Mouse (Mus musculus) embryonic fibroblast, embryonic 13.5 days (primary cell): ENCODE measurements at regions not wholly inside any gene's neighbourhood (a gene's known extent, or its start where the extent isn't known, plus 50 kb on each side); places are given as distances from the start of the nearest gene placed in this dataset.
A peak's percentile ranks its signal among the peaks of the same experiment; 100 is the strongest.
"Not testable (repeated sequence)": the region's sequence is repeated elsewhere in the genome, so short reads cannot be mapped to it uniquely, and the experiment has no call there.

Source experiments
- H3K27ac ChIP-seq: 2 replicates; pipeline ENCODE4 v1.5.1; 2012; ENCODE audit warnings: low read length, control low read depth, inconsistent platforms; ENCODE audit not compliant: insufficient read depth
- H3K4me1 ChIP-seq: 2 replicates; pipeline ENCODE4 v1.6.1; 2011; ENCODE audit warnings: low read length; ENCODE audit not compliant: control insufficient read depth, insufficient read depth
- H3K4me3 ChIP-seq: 2 replicates; pipeline ENCODE4 v1.5.1; 2011; ENCODE audit warnings: mild to moderate bottlenecking, control low read depth, low read length; ENCODE audit not compliant: insufficient read depth
- CTCF ChIP-seq: IDR thresholded peaks from 2 replicates; pipeline ENCODE4 v1.5.1; 2011; ENCODE audit warnings: mild to moderate bottlenecking, control low read depth, low read length, moderate library complexity, borderline replicate concordance; ENCODE audit not compliant: insufficient read depth
- POLR2A ChIP-seq: IDR thresholded peaks from 2 replicates; pipeline ENCODE4 v1.6.1; 2011; ENCODE audit warnings: low read depth, mild to moderate bottlenecking, control low read depth, low read length, moderate library complexity

DNA sequence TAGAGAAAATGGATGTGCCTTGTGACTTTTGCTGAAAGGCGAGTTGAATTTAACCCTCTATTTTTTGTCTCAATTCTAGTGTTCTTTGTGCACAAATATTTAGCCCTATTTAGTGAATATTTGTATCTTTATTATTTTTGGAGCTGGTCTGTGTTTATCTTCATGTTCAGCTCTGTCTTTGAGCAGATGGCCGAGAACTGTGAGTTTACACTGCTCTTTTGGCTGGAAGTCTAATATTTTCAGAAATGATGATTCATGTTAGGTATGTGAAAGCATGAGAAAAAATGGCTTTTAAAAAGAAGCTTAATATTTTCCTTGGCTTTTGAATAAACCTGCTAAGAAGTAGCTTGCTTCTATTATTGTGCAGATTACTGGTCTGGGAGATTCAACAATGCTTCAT, 505.4 kb downstream of the Sema5a start:
- Histone ChIP-seq H3K27ac (no peak overlapping the region), H3K4me3 (no peak overlapping the region), H3K4me1 (no peaks in the 10 kb centered on the region)
- TF ChIP-seq POLR2A (no peak), CTCF (no peak)

- no peak overlapping the region for H3K27ac ChIP-seq
- no peak overlapping the region for H3K4me3 ChIP-seq
- no peak for TF ChIP-seq CTCF
- TF ChIP-seq POLR2A = no peak
- no peaks in the 10 kb centered on the region for H3K4me1 ChIP-seq
Measured at GRCm38 (mm10) chr15:32751991-32752390, 507.4 kb downstream of the Sema5a start.

GRCm38 (mm10) chr15:32760141-32760540, 515.5 kb downstream of the Sema5a start:
- TF ChIP-seq CTCF = no peak
- no peak for TF ChIP-seq POLR2A
- Histone ChIP-seq H3K27ac (no peak overlapping the region), H3K4me1 (no peaks in the 10 kb centered on the region), H3K4me3 (no peak overlapping the region)

DNA sequence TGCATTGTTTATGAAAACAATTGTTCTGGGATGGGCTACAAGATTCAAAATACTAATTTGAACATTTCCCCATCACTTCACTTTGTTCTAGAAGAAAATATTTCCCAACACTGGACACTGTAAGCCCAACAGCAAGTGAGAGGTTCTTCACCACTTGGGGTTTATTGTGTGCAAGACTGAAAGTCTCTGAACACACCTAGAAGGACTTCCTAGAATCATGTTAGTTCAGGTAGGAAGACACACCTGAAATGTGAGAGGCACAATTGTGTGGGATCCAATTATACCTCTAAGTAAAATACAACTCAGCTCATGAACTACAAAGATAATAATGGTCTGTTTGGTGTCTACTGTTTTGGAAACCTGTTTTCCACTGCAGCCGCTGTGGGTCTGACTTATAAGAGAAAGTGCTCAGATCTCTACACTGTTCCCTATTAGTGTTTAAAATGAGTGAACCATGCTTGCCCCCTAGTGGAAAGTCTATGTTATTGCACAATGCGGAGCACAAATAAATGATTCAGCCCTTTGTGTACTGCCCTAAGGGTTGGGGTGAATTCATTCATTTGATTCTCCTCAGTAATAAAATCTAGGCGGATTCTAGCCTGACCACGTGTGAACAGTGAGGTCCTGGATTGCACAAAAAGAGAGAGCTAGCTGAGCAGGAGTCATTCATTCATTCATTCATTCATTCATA, 521.5 kb downstream of the Sema5a start:
- no peaks in the 10 kb centered on the region for H3K4me1 ChIP-seq
- no peak overlapping the region for H3K27ac ChIP-seq
- H3K4me3 ChIP-seq = no peak overlapping the region
- TF ChIP-seq CTCF (no peak), POLR2A (no peak)

GRCm38 (mm10) chr15:32766746-32767471, 522.3 kb downstream of the Sema5a start:
- H3K4me3 ChIP-seq = no peak overlapping the region
- TF ChIP-seq CTCF (no peak), POLR2A (no peak)

DNA sequence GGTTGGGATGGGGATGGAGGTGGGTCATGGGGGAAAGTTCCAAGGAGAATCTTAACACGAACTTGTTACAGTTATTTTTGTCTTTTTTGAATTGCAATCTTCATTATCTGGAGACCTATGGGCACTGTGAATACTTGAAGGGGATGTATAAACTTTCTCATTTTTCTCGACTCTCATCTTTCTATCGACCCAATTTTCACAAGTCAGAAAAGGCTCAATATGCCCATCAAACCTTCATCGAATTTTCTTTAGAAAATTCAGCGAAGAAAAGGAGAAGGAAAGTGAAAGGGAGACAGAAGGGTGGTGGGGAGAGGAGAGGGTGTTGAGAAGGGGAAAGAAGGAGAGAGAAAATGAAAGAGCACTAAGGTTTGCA, 533.6 kb downstream of the Sema5a start:
- H3K27ac ChIP-seq = 0 out of 2 replicates have a peak overlapping the region, but pooled peaks have one; percentile 22
- H3K4me1 ChIP-seq = not testable (repeated sequence)
- peak overlapping the region; percentile 21; the same call in 1 of the 2 replicates for H3K4me3 ChIP-seq

More at GRCm38 (mm10) chr15:32766746-32767471, 522.3 kb downstream of the Sema5a start:
- Histone ChIP-seq H3K27ac (no peak overlapping the region), H3K4me1 (no peaks in the 10 kb centered on the region)

DNA sequence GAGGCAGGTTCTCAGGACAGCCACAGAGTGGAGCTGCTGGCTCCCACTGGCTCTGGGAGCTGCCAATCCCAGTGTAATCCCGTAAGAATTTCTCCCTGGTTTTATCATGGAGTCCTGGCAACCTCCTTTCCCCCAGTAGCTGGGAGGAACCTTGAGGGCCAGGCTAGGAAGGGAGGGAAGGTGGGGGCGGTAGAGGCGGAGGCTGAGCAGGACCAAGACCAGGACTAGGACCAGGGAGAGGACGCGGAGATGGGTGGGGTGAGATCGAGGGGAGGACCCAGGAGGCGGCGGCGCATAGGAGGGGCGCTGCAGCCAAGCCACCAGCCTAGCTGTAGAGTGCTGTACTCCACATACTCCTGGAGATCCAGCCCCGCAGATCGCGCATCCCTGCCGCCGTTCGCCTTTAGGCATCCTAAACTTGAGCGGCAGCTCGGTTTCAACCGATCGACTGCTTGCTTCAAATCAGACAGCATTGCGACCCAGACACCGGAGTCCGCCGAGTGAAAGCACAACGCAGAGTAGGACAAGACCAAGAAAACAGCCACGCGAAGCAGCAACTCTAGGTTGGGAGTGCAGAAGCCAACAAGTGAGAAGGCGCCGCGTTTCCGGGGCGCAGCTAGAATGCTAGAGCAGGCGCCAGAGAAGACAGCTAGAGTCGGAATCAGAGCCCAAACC, 534.1 kb downstream of the Sema5a start:
- H3K4me1 ChIP-seq = not testable (repeated sequence)
- peak; percentile 97 for TF ChIP-seq POLR2A
- Histone ChIP-seq H3K27ac (peak overlapping the region; percentile 49), H3K4me3 (peak overlapping the region; percentile 72)

DNA sequence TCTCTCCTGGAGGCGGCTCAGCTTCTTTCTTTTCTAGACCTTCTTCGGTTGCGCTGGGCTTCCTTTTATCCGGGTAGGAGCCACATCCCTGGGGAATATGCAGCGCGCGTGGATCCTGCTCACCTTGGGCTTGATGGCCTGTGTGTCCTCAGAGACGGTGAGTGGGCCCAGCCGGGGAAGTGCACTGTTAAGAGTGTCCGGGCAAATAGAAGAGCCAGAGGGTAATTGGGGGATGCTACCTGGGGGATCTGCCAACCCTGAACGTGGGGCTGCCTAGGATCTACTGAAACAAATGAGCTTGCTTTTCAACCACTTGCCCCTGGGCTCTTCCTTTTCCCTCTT, 534.6 kb downstream of the Sema5a start:
- Histone ChIP-seq H3K27ac (peak overlapping the region; percentile 49), H3K4me3 (peak overlapping the region; percentile 72)
- not testable (repeated sequence) for H3K4me1 ChIP-seq

GRCm38 (mm10) chr15:32781609-32782008, 537.0 kb downstream of the Sema5a start:
- H3K4me3 ChIP-seq, H3K4me1 ChIP-seq, H3K27ac ChIP-seq: not testable (repeated sequence)

DNA sequence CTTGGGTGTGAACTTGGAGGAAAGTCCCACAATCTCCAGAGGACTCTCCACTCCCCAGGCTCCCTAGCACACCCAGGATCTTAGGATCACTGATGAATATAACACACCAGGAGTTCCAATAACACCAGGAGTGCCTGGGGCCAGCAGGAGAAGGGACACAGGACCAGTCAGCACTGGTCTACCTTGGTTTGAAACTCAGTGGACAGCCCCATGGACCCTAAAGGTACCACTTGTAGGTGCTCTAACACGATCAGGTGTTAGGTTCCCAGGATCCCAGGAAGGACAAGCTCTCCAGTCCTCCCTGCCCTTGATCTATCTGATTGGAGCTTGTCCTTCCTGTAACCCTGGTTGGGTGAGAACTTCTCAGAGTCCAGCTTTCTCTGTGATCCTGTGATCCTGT, 554.6 kb downstream of the Sema5a start:
- Histone ChIP-seq H3K27ac (no peak overlapping the region), H3K4me1 (no peaks in the 10 kb centered on the region), H3K4me3 (no peak overlapping the region)
- TF ChIP-seq CTCF = no peak
- no peak for TF ChIP-seq POLR2A
